Mouse (Mus musculus) urinary bladder, postnatal 36 days (tissue): ENCODE results near the gene Mien1.

Experiments
- DNase-seq, 2 experiments: peaks; one replicate each; pipeline ENCODE4 v3.0.0; 2022; ENCODE audit warnings: low spot score in 2 of 2, mixed read lengths in 1 of 2

The Mien1 gene

GRCm38 (mm10) chr11:98438331-98439158, at the start of gene Mien1:
TSS of gene Mien1 (minus strand) at chr11:98438991.
- peak; percentile 96 to 98 for DNase-seq

- no peak for DNase-seq
Observed at GRCm38 (mm10) chr11:98487526-98488040, 48.8 kb upstream of the Mien1 start.

- DNase-seq = no peak
Observed at GRCm38 (mm10) chr11:98485749-98486148, 47.0 kb upstream of the Mien1 start.

GRCm38 (mm10) chr11:98482067-98482466, 43.3 kb upstream of the Mien1 start:
- no peak for DNase-seq

GRCm38 (mm10) chr11:98481231-98481630, 42.4 kb upstream of the Mien1 start:
- DNase-seq = no peak

GRCm38 (mm10) chr11:98479940-98480497, 41.2 kb upstream of the Mien1 start:
- no peak for DNase-seq

GRCm38 (mm10) chr11:98479026-98479939, 40.5 kb upstream of the Mien1 start:
- no peak for DNase-seq

- no peak for DNase-seq
Observed at GRCm38 (mm10) chr11:98477011-98477701, 38.4 kb upstream of the Mien1 start.

- DNase-seq = no peak
Observed at GRCm38 (mm10) chr11:98476434-98476807, 37.6 kb upstream of the Mien1 start.

- DNase-seq = no peak
Observed at GRCm38 (mm10) chr11:98475630-98476433, 37.0 kb upstream of the Mien1 start.

- no peak for DNase-seq
Observed at GRCm38 (mm10) chr11:98474967-98475366, 36.2 kb upstream of the Mien1 start.

- DNase-seq = no peak
Observed at GRCm38 (mm10) chr11:98473916-98474479, 35.2 kb upstream of the Mien1 start.

GRCm38 (mm10) chr11:98472696-98473095, 33.9 kb upstream of the Mien1 start:
- DNase-seq = no peak

- no peak for DNase-seq
Observed at GRCm38 (mm10) chr11:98470795-98471194, 32.0 kb upstream of the Mien1 start.

- DNase-seq = peak in 1 of 2 experiments; percentile 47
Observed at GRCm38 (mm10) chr11:98469761-98470714, 31.2 kb upstream of the Mien1 start.

- DNase-seq = no peak
Observed at GRCm38 (mm10) chr11:98464516-98464915, 25.7 kb upstream of the Mien1 start.

- DNase-seq = no peak
Observed at GRCm38 (mm10) chr11:98463911-98464310, 25.1 kb upstream of the Mien1 start.

GRCm38 (mm10) chr11:98462255-98462654, 23.5 kb upstream of the Mien1 start:
- DNase-seq = no peak

- DNase-seq = no peak
Observed at GRCm38 (mm10) chr11:98461109-98461720, 22.4 kb upstream of the Mien1 start.
